Mouse (Mus musculus): ENCODE measurements around the gene Snn.

- no peak for TF ChIP-seq CTCF (IDR thresholded peaks at IDR 0.05; ENCODE audit: insufficient read depth, low read length)
- TF ChIP-seq POLR2A (IDR thresholded peaks at IDR 0.05; ENCODE audit: borderline replicate concordance, extremely low read depth, low read depth, low read length): no peak
Observed at GRCm38 (mm10) chr16:11092523-11092922, 31.8 kb downstream of the Snn start.

All from lung, adult 2 months (tissue).